Mouse (Mus musculus): ENCODE data around the gene B630019K06Rik. TPM values are rescaled to one million over a fixed set of nuclear protein-coding genes. Genes with fewer than 3 reads are reported as not detected.

B630019K06Rik gene
- polyA plus RNA-seq (2015; fragmentation: Nextera tagmentation; extraction: Ambion mirVana): 0.75 and 0.82 TPM in 2 replicates

DNA sequence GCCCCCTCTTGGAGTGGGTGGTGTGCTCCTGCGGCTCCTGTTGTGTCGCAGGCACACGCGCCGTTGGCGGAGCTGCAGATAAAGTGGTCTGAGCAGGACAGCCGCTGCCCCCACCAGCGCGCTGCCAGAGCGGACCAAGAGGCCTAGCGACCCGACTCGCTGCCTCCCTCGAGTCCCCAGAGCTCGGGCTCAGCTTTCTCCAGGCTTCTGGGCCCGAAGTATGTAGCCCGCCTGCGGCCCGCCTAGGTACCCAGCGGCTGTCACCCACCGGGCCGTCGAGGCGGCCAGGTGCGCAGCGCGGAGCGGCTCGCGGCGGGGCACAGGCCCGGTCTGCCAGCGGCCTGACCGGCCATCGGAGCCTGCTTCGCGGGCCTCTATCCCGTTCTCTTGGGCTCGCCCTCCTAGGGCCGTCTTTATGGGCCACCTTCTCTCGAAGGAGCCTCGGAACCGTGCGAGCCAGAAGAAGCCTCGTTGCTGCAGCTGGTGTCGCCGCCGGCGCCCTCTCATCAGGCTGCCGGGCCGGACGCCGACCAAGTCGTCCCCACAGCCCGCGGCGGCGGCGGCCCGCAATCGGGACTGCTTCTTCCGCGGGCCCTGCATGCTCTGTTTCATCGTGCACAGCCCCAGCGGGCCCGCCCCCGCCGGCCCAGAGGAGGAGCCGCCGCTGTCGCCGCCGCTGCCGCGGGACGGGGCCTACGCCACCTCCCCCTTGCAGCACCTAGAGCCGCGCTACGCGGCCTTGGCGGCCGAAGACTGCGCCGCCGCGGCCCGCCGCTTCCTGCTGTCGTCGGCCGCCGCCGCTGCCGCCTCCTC is at the start of gene B630019K06Rik:
Gene B630019K06Rik, plus strand, starts transcription at position 40 of the 813 bp plus-strand sequence.

DNA sequence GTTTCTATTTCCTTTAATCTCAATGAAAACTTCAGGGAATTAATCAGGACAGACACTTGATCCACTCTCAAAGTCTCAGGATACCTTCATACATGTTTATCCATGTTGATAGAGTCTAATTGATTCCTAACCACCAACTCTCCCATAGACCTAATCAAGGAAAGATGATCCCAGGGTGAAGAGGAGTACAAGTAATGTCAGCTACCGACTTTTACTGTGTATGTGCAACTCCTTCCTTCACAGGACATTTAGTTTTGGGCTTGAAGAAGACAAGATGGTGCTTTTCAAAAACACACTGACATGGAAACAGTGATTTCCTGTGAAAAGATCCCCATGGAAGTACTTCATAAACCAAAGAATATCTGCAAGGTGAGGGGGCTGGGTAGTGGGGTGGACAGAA is 48.5 kb upstream of the B630019K06Rik start, which contains the start of gene Gm6592:
Gene Gm6592, plus strand, starts transcription at position 301 of the 400 bp plus-strand sequence.

DNA sequence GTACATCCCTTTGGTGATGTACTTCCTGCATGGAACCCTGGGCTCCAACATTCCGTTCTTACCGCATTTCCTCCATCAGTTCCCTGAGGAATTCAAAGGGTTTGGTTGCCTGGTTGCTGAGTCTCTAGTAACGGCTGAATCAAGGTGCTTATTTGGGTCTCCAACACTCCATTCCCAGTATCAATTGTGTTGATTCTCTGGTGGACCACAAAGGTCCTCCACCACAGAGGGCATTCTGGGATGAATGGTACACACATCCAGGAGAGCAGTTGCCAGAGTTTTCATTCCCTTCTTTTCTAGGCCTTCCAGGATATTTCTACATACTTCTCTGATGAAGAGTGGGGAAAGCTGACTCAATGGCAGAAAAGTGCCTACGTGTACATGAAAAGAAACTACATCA is 18.2 kb upstream of the B630019K06Rik start, which contains the start of gene Gm5751:
Gene Gm5751, plus strand, starts transcription at position 301 of the 400 bp plus-strand sequence.

Other genes starting within 250 kb of the B630019K06Rik start
- gene Ssxb8, start 201.5 kb upstream of the B630019K06Rik start, polyA plus RNA-seq (2015; fragmentation: Nextera tagmentation; extraction: Ambion mirVana): not detected in 2 replicates
- gene Ssx9, start 143.9 kb upstream of the B630019K06Rik start, polyA plus RNA-seq (2015; fragmentation: Nextera tagmentation; extraction: Ambion mirVana): not detected in 2 replicates
- gene Ssxb5, start 88.7 kb upstream of the B630019K06Rik start, polyA plus RNA-seq (2015; fragmentation: Nextera tagmentation; extraction: Ambion mirVana): not detected in 2 replicates
- not detected in 2 replicates for gene Gm6592, start 48.4 kb upstream of the B630019K06Rik start, polyA plus RNA-seq (2015; fragmentation: Nextera tagmentation; extraction: Ambion mirVana)
- gene Gm5751, start 18.1 kb upstream of the B630019K06Rik start, polyA plus RNA-seq (2015; fragmentation: Nextera tagmentation; extraction: Ambion mirVana): not detected in 2 replicates
- not detected in 2 replicates for gene Fthl17b, start 70.6 kb downstream of the B630019K06Rik start, polyA plus RNA-seq (2015; fragmentation: Nextera tagmentation; extraction: Ambion mirVana)
- not detected in 2 replicates for gene Fthl17c, start 84.2 kb downstream of the B630019K06Rik start, polyA plus RNA-seq (2015; fragmentation: Nextera tagmentation; extraction: Ambion mirVana)
- not detected in 2 replicates for gene Fthl17d, start 94.4 kb downstream of the B630019K06Rik start, polyA plus RNA-seq (2015; fragmentation: Nextera tagmentation; extraction: Ambion mirVana)
- not detected in 2 replicates for gene Fthl17e, start 141.1 kb downstream of the B630019K06Rik start, polyA plus RNA-seq (2015; fragmentation: Nextera tagmentation; extraction: Ambion mirVana)
- gene Fthl17f, start 170.6 kb downstream of the B630019K06Rik start, polyA plus RNA-seq (2015; fragmentation: Nextera tagmentation; extraction: Ambion mirVana): not detected in 2 replicates
- not detected in 2 replicates for gene 4930402K13Rik, start 212.2 kb downstream of the B630019K06Rik start, polyA plus RNA-seq (2015; fragmentation: Nextera tagmentation; extraction: Ambion mirVana)